Mouse (Mus musculus) forebrain, embryonic 12.5 days (tissue): ENCODE data around the gene Pigo. TPM values are rescaled to one million over a fixed set of nuclear protein-coding genes. Genes with fewer than 3 reads are reported as not detected.
A peak's percentile ranks its signal among the peaks of the same experiment; 100 is the strongest.

Source experiments
- ATAC-seq: fragments of 200-750 bp; cut with Nextera tagmentation; 2 replicates; pipeline ENCODE4 v1.8.0; 2017; ENCODE audit warnings: moderate TSS enrichment; ENCODE audit not compliant: low FRiP score
- H3K27ac ChIP-seq: fragments of 300-500 bp; sonication (generic); 2 replicates; pipeline ENCODE4 v1.5.1; 2016; ENCODE audit warnings: mild to moderate bottlenecking
- H3K27me3 ChIP-seq: fragments of 300-500 bp; sonication (generic); 2 replicates; pipeline ENCODE4 v1.6.1; 2016; ENCODE audit warnings: mild to moderate bottlenecking
- H3K36me3 ChIP-seq: fragments of 300-500 bp; sonication (generic); replicated peaks from 2 replicates; pipeline ENCODE4 v1.6.1; 2016; ENCODE audit warnings: mild to moderate bottlenecking
- H3K4me1 ChIP-seq: fragments of 300-500 bp; sonication (generic); 2 replicates; pipeline ENCODE4 v1.6.1; 2016
- H3K4me2 ChIP-seq: fragments of 300-500 bp; sonication (generic); 2 replicates; pipeline ENCODE4 v1.6.1; 2016; ENCODE audit warnings: mild to moderate bottlenecking, moderate library complexity
- H3K4me3 ChIP-seq: fragments of 300-500 bp; sonication (generic); replicated peaks from 2 replicates; pipeline ENCODE4 v1.5.1; 2016; ENCODE audit warnings: mild to moderate bottlenecking
- H3K9ac ChIP-seq: fragments of 300-500 bp; sonication (generic); 2 replicates; pipeline ENCODE4 v1.6.1; 2016; ENCODE audit warnings: mild to moderate bottlenecking
- H3K9me3 ChIP-seq: fragments of 300-500 bp; sonication (generic); 2 replicates; pipeline ENCODE4 v1.6.1; 2016
- WGBS: fragments of 180-500 bp; shearing (Covaris S2); methylation state at CpG from one replicate; pipeline ENCODE4 v1.1.7; 2016; 5-methylcytosine and 5-hydroxymethylcytosine counted together
- polyA plus RNA-seq: library from polyadenylated mRNA; unstranded; fragments of >200 nt; fragmentation: Nextera tagmentation; extraction: Ambion mirVana; gene quantifications from 2 replicates; pipeline ENCODE4 v1.2.1, GENCODE M21; 2016

The Pigo gene
- polyA plus RNA-seq, 1 experiment from 2014 or later, result 24.9 TPM

DNA sequence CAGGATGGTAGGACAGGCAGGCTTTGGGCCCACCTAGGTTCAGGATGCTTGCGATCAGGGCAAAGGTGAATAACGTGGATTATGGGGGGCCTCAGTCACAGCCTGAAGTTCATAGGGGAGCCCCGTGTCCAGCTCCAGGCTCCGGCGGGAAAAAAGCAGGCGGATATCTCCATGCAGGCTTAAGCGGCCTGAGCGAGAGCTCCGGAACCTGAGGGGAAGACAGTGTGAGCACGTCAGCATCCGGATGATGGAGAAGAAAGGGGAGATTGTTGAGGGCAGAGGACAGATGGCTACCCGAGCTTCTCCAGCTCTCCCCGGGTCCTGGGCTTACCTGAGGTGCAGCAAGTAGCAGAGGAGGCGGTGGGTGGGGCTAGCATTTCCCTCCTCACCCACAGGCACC, 7.9 kb upstream of the Pigo start:
- no peaks in the 10 kb centered on the region for H3K27me3 ChIP-seq
- no peak overlapping the region for H3K4me3 ChIP-seq
- H3K4me2 ChIP-seq, result no peak overlapping the region
- 85% methylated on average over 14 of the region's 14 CpGs for WGBS
- ATAC-seq, result no peak
- H3K27ac ChIP-seq, result no peak overlapping the region
- no peak overlapping the region for H3K9ac ChIP-seq
- H3K9me3 ChIP-seq, result no peaks in the 10 kb centered on the region
- H3K36me3 ChIP-seq, result peaks cover 57% of the 10 kb centered on the region
- H3K4me1 ChIP-seq, result peaks cover 41% of the 10 kb centered on the region

DNA sequence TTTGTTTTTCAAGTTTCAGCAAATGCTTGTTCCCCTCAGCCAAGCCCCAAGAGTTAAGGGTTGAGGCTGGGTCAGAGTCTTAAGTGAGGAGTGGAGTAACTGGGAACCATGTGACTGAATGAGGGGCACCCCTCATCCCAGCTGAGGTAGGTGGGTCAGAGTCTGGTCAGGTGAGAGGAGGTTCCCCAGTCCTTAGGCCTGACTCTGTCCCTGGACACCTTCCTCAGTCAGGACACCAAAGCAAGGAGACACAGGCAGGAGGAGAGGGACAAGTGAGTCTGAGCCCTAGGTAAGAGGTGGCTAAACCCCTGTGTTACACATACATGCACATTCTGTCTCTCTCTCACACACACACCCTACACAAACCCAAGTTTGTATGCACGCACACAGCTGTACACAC, 6.9 kb upstream of the Pigo start:
- Histone ChIP-seq H3K27me3 (no peaks in the 10 kb centered on the region), H3K4me2 (no peak overlapping the region), H3K9me3 (no peaks in the 10 kb centered on the region), H3K4me1 (peaks cover 32% of the 10 kb centered on the region), H3K4me3 (no peak overlapping the region), H3K36me3 (peaks cover 67% of the 10 kb centered on the region), H3K9ac (no peak overlapping the region), H3K27ac (peak overlapping the region; percentile 95)
- 86% methylated on average over 1 of the region's 1 CpGs for WGBS
- no peak for ATAC-seq

DNA sequence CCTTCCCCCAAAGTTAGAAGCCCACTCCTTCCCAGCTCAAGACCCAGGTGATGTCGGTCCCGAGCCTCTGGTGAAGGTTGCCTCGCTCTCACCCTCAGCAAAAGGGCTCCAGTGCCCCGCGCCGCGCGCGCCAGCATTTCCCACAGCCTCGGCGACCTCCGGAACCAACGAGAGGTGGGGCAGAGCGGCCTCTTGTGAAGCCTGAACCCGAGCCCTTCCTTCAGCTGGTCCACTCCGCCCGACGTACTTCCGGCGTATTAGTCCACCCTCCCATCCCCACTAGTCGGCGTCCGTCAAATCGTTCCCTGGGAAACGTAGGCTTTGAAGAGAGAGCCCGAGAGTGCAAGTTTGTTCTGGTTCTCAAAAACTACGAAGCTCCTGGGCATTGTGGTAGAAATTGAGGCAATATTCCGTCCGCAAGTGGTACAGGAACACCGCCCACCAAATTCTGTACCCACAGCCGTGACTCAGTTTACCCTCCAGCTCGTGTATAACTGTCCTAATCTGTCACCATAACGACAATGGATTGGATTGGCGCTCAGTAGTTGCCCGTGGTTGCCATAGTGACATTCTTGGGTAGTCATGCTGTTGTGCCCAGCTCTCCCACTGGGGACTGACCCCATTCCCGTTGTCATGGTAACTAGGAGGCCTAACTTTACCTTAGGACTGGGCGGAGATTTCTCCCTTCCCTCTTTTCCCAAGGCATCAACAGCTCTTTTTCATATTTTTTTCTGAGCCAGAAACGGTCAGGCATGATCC, 5.8 kb upstream of the Pigo start, which contains the start of gene Stoml2:
Gene Stoml2, minus strand, starts transcription at position 474 of the 759 bp plus-strand sequence.
- peaks cover 29% of the 10 kb centered on the region for H3K4me1 ChIP-seq
- no peaks in the 10 kb centered on the region for H3K9me3 ChIP-seq
- ATAC-seq, result peak; percentile 95
- WGBS, result under 1% methylated on average over 38 of the region's 38 CpGs
- H3K4me2 ChIP-seq, result peak within 1 kb of the TSS; percentile 76
- no peaks in the 10 kb centered on the region for H3K27me3 ChIP-seq
- peaks cover 67% of the 10 kb centered on the region for H3K36me3 ChIP-seq
- H3K27ac ChIP-seq, result peak within 1 kb of the TSS; percentile 95
- peak within 1 kb of the TSS; percentile 76 for H3K4me3 ChIP-seq
- H3K9ac ChIP-seq, result peak within 1 kb of the TSS; percentile 92

DNA sequence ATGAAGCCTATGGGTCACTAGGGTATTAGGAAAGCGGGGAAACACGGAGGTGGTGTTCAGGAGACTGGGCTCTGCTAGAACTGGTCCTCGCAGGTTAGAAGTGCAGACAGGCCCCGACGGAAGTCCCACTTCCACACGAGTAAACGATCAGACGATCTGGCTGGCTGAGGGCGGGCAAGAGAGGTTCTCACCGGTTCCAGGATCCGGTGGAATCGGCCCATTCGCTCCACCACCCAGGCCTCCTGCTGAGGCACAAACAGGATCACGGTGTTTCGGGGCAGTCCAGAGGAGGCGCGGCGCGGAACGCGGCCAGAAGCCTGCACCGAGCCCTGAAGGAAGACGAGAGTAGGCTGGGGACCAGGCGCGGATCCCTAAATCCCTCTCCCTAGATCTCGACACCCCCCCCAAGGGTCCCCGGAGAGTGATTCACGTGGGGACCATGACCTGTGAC, 5.2 kb upstream of the Pigo start:
- H3K27ac ChIP-seq, result peak overlapping the region; percentile 95
- H3K9me3 ChIP-seq, result no peaks in the 10 kb centered on the region
- peaks cover 61% of the 10 kb centered on the region for H3K36me3 ChIP-seq
- peak overlapping the region; percentile 76 for H3K4me3 ChIP-seq
- no peaks in the 10 kb centered on the region for H3K27me3 ChIP-seq
- peaks cover 29% of the 10 kb centered on the region for H3K4me1 ChIP-seq
- WGBS, result 2% methylated on average over 28 of the region's 28 CpGs
- peak; percentile 55 for ATAC-seq
- H3K9ac ChIP-seq, result peak overlapping the region; percentile 92
- H3K4me2 ChIP-seq, result peak overlapping the region; percentile 76

DNA sequence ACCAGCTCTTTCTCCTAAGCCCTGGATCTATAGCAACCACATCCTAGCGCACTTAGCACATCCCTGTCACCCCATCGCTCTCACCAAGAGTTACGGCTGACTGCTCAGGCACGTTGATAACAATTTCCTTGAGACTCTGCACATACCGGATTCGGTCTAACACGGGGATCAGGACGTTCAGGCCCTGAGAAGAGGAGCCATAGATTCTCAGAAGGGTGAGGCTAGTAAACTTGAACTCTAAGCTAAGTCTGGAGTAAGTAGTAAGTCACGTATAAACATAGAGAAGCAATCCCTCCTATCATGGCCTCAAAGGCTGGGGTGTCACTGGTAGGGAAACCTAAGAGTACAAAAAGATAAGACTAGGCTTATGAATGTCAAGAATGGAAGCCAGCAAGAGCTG, 4.7 kb upstream of the Pigo start:
- no peaks in the 10 kb centered on the region for H3K9me3 ChIP-seq
- peaks cover 57% of the 10 kb centered on the region for H3K36me3 ChIP-seq
- no peaks in the 10 kb centered on the region for H3K27me3 ChIP-seq
- peak overlapping the region; percentile 95 for H3K27ac ChIP-seq
- WGBS, result 85% methylated on average over 9 of the region's 9 CpGs
- H3K4me3 ChIP-seq, result peak overlapping the region; percentile 76
- H3K4me1 ChIP-seq, result peaks cover 29% of the 10 kb centered on the region
- ATAC-seq, result no peak
- H3K9ac ChIP-seq, result peak overlapping the region; percentile 92
- H3K4me2 ChIP-seq, result peak overlapping the region; percentile 76

DNA sequence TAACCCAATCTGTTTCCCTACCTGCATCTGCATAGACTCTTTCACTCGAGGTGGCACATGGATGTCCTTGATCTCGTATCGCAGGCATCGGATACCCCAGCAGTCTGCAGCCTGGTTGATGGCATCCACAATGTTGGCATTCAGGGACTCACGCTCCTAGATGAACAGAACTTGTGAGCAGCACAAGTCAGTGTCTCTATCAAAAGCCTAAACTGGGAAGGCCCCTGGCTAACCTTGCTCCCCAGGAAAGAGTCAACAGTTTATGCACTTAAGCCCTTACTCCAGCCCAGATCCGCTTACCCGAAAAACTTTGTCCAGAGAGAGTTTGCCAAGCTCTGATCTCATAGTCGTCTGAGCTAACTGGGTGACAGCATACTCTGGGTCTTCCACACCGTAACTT, 4.1 kb upstream of the Pigo start:
- no peak overlapping the region for H3K4me3 ChIP-seq
- no peak for ATAC-seq

DNA sequence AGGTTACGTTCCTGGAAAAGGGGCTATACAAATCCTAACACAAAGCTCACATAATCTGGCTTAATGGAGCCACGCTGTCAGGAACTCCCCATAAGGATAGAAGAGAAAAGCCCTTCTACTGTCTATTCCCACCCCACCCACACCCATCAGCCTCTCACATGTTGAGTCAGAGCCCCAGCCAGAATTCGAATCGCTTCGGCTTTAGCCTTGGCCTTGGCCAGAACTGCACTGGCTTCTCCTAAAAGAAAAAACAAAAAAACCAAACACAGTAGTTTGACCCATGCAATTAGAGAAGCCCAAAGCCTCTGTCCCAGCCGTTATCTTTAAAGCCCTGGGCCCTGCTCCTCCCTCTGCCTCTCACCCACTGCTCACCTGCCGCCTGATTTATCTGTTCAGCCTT, 3.5 kb upstream of the Pigo start:
- H3K36me3 ChIP-seq, result peaks cover 44% of the 10 kb centered on the region
- no peaks in the 10 kb centered on the region for H3K9me3 ChIP-seq
- H3K4me3 ChIP-seq, result no peak overlapping the region
- H3K4me2 ChIP-seq, result no peak overlapping the region
- 94% methylated on average over 7 of the region's 7 CpGs for WGBS
- H3K4me1 ChIP-seq, result peaks cover 41% of the 10 kb centered on the region
- no peak overlapping the region for H3K9ac ChIP-seq
- no peak for ATAC-seq
- H3K27ac ChIP-seq, result no peak overlapping the region
- no peaks in the 10 kb centered on the region for H3K27me3 ChIP-seq

More for the DNA sequence above, 4.1 kb upstream of the Pigo start:
- Histone ChIP-seq H3K9ac (peak overlapping the region; percentile 92; the same call in 1 of the 2 replicates), H3K27me3 (no peaks in the 10 kb centered on the region), H3K4me1 (peaks cover 35% of the 10 kb centered on the region), H3K4me2 (peak overlapping the region; percentile 76; the same call in 1 of the 2 replicates), H3K27ac (no peak overlapping the region), H3K9me3 (no peaks in the 10 kb centered on the region), H3K36me3 (peaks cover 51% of the 10 kb centered on the region)
- WGBS, result 97% methylated on average over 9 of the region's 9 CpGs

DNA sequence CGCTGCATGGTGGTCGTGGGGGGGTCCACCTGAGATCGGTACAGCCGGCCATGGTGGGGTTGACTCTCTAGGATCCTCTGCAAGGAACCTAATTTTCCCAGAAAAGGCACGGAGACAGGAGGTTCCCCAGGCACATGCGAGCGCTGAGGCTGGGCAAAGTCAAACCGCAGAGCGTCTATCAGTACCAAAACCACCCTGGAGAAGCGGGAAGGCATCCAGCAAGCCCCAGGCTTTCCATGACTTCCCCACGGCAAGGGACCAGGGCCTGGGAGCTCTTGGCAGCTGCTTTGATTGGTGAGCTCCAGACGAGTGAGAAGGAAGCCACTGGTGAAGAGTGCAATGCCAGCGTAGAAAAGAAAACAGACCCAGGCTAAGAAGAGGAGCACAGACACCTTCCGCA, 946 bp downstream of the Pigo start:
- H3K4me2 ChIP-seq, result peak overlapping the region; percentile 71
- peak overlapping the region; percentile 89; the same call in 1 of the 2 replicates for H3K27ac ChIP-seq
- peaks cover 74% of the 10 kb centered on the region for H3K36me3 ChIP-seq
- no peaks in the 10 kb centered on the region for H3K9me3 ChIP-seq
- peak overlapping the region; percentile 58 for H3K4me3 ChIP-seq
- ATAC-seq, result no peak
- H3K27me3 ChIP-seq, result no peaks in the 10 kb centered on the region
- peak overlapping the region; percentile 62 for H3K9ac ChIP-seq
- 85% methylated on average over 14 of the region's 14 CpGs for WGBS
- peaks cover 20% of the 10 kb centered on the region for H3K4me1 ChIP-seq

DNA sequence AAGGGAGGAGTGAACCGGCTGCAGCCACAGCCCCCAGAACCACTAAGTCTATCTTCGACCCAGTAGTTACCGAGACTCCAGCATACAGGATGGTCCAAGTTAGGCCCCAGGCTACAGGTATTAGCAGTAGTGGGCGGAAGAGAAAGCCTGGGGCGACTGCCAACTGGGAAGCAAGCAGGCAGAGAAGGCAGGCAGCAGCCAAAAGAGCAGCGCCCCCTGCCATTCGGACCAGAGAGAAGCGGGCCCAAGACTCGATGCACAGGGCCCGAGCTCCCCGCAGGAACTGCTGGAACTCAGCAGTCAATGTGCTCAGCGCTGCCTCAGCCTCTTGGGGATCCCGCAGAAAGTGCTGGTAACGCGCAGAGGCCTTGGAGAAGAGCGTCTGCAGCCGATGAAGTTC, 4.3 kb downstream of the Pigo start:
- Histone ChIP-seq H3K9me3 (no peaks in the 10 kb centered on the region), H3K4me1 (peaks cover 16% of the 10 kb centered on the region), H3K4me2 (no peak overlapping the region), H3K4me3 (no peak overlapping the region), H3K9ac (no peak overlapping the region), H3K27me3 (no peaks in the 10 kb centered on the region), H3K27ac (no peak overlapping the region), H3K36me3 (peaks cover 74% of the 10 kb centered on the region)
- ATAC-seq, result no peak
- 65% methylated on average over 17 of the region's 17 CpGs for WGBS

DNA sequence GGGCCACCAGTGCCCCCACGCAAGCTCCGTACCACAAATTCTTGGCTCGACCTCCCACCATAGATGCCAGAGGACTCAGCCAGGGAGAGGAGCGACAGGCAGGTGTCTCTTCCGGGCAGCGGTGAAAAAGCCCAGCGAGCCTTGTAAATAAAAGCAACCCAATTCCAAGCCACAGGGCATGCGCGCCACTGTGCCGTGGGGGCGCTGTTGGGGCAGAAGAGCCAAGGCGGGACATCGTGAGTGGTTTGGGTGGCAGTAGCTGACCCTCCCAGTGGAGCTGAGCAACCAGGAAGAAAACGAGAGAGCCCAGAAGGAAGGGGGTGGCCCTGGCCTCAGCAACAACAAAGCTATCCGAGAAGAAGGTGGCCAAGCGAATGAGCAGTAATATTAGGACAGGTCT, 4.7 kb downstream of the Pigo start:
- ATAC-seq, result no peak
- Histone ChIP-seq H3K9me3 (no peaks in the 10 kb centered on the region), H3K9ac (no peak overlapping the region), H3K4me3 (no peak overlapping the region), H3K27ac (no peak overlapping the region), H3K4me2 (no peak overlapping the region), H3K4me1 (peaks cover 16% of the 10 kb centered on the region), H3K36me3 (peaks cover 74% of the 10 kb centered on the region), H3K27me3 (no peaks in the 10 kb centered on the region)
- WGBS, result 83% methylated on average over 16 of the region's 16 CpGs

DNA sequence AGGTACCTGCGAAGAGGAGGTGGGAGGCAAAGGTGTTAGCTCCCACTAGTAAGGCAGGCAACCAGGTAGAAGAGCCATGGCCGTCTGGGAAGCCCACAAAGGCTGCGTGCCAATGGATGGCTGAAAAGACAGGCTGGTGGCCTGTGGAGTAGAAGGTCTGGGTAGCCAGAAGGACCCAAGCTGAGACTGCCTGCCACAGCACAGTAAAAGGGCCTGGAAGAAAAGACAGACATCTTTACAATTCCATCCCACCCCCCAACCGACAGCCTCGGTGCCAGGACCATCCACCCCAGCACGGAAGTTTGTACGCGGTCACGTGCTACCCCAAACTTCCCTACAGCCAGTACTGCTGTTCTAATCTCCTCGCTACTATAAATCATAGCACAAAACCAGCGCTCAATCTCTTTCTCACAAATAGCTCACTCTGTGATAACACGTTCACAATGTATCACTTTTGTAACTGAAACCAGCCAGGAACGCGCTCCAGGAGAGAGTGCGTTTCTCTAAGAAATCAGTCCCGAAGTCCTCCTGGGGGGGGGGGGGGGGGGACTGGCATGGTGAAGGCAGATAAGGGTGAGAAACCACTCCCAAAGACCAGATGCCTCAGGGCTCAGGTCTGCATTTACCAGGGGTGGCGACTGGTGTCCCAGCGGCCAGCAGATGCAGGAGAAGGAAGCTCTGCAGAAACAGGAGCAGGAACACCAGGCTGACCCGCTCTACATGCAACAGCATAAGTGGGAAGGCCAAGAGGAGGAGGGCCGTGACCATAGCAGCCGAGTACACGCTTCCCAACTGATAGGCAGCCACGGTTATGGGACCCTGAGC, 5.8 kb downstream of the Pigo start:
- peaks cover 11% of the 10 kb centered on the region for H3K4me1 ChIP-seq
- H3K9ac ChIP-seq, result no peak overlapping the region
- 95% methylated on average over 23 of the region's 23 CpGs for WGBS
- no peak for ATAC-seq
- H3K27ac ChIP-seq, result no peak overlapping the region
- no peaks in the 10 kb centered on the region for H3K9me3 ChIP-seq
- peaks cover 74% of the 10 kb centered on the region for H3K36me3 ChIP-seq
- H3K27me3 ChIP-seq, result no peaks in the 10 kb centered on the region
- no peak overlapping the region for H3K4me2 ChIP-seq
- no peak overlapping the region for H3K4me3 ChIP-seq

DNA sequence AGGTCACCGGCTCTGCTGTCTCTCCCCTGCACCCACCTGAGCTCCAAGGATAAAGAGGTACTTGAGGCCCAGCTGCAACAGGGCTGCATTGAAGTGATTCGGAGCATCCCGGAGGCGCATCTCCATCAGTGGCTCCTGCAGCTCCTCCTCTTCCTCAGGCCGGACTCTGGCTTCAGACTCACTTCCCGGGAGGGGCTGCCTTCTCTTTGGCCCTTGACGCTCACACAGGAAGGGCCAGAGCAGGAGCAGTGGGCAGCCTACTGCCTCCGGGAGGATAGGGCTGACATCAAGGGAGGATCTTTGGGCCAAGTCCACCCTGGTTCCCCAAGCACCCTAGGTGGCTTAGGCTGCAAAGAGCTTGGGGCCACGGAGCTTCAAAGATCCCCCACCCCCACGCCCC, 6.4 kb downstream of the Pigo start:
- H3K27ac ChIP-seq, result no peak overlapping the region
- H3K36me3 ChIP-seq, result peaks cover 74% of the 10 kb centered on the region
- H3K4me2 ChIP-seq, result no peak overlapping the region
- no peaks in the 10 kb centered on the region for H3K27me3 ChIP-seq
- H3K9me3 ChIP-seq, result no peaks in the 10 kb centered on the region
- 94% methylated on average over 10 of the region's 10 CpGs for WGBS
- no peak for ATAC-seq
- H3K4me1 ChIP-seq, result peaks cover 4% of the 10 kb centered on the region; the same call in 1 of the 2 replicates
- no peak overlapping the region for H3K4me3 ChIP-seq
- H3K9ac ChIP-seq, result no peak overlapping the region
